Mouse (Mus musculus): ENCODE results near the gene Clns1a.

Clns1a gene

GRCm38 (mm10) chr7:97696506-97697254 lies at the start of gene Clns1a:
Gene Clns1a (plus strand): TSS chr7:97696634.
- DNase-seq (ENCODE audit: low read depth, low spot score) = peak; percentile 87

DNA sequence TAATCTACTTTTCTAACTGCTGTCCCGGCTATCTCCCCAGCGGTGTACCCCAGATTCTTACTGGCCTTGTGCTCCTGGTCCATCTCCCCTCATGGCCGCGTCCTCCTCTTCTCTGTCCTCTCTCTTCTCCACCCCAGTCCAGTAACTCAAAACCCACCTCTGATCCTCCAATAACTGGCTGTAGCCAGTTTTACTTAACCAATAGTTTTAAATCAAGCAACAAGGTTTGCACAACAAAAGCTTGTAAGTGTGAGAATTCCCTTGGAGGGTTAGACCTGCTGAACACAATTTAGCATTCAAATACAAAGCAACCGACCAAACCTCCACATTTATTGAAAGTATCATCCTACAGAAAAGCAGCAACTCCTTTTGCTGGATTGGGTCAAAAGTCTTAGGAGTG lies 48.8 kb upstream of the Clns1a start:
- DNase-seq (ENCODE audit: low read depth, low spot score) = no peak

DNA sequence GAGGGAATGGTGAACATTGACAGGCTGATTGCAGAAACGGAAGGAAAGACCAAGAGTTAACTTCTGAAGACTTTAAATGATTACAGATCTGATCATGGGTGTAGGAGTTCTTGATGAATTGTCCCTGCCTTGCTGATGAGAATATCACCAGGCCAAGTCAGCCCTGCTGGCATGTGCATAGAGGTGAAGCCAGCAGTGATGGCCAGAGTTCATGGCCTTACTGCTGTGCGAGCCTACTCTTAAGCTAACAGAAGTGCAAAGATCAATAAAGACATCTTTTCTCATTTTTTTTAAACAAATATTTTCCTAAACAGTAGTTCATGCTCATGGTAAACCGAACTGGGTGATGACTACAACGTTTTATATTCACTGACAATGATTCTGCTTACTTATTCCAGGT lies 45.7 kb upstream of the Clns1a start:
- DNase-seq (ENCODE audit: low read depth, low spot score) = no peak

- DNase-seq (ENCODE audit: low read depth, low spot score) = no peak
These were observed 40.3 kb upstream of the Clns1a start for GRCm38 (mm10) chr7:97656144-97656543.

- DNase-seq (ENCODE audit: low read depth, low spot score) = no peak
These were observed 34.8 kb upstream of the Clns1a start for GRCm38 (mm10) chr7:97661634-97662033.

DNA sequence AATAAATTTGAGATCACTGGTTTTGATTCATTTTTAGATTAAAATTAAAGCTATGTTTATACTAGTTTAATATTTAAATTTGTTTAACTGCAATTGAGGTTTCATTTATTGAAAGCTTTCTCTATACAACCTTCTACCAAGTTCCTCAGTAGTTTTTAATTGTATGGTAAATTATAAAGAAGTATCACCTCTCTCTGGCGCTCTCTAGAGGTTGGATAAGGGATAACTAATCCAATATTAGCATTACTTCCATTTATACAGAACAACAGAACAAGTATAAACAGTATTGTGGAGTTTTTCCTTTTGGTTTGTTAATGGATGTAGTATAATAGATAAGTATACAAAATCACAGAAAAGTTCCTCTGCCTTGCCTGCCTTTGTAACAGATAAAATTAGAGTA lies 17.2 kb upstream of the Clns1a start:
- peak; percentile 6 for DNase-seq (ENCODE audit: low read depth, low spot score)

DNA sequence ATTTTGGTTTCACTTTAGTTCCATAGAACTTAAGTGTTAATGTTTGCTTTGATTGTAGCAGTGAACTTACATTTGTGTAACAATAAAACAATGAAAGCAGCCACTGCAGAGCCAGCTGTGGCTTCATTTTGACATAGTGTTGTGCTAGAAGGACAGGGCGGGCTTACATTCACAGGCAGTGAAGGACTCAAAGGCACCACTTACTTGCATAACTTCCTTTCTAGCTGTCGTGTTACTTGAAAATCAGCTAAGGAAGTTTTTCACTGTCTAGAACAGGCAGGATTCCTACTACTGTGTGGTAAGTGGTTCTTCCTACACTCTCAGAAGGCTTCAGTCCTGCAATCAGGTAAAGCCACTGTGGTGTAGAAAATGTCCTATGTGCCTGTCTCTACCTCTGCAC lies 8.6 kb upstream of the Clns1a start:
- DNase-seq (ENCODE audit: low read depth, low spot score) = no peak

DNA sequence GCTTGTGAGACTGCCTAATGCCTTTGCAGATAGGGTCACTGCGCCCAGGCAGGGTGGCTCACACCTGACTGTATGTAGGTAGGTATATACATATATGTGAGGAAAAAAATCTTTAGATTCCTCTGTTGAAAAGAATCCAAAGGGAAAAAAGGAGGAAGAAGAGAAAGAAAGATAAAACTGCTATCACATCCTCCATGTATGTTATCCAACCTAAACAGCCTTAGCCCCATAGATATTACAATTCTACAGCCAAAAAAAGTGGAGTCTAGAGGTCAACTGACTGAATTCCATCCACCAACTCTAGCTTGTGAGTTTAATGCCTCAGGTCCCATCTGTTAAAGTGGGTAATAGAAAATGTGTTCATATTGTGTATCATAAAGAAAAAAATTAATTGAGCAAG lies 993 bp upstream of the Clns1a start:
- DNase-seq (ENCODE audit: low read depth, low spot score) = no peak

GRCm38 (mm10) chr7:97696133-97696505 lies 315 bp upstream of the Clns1a start:
- no peak for DNase-seq (ENCODE audit: low read depth, low spot score)

DNA sequence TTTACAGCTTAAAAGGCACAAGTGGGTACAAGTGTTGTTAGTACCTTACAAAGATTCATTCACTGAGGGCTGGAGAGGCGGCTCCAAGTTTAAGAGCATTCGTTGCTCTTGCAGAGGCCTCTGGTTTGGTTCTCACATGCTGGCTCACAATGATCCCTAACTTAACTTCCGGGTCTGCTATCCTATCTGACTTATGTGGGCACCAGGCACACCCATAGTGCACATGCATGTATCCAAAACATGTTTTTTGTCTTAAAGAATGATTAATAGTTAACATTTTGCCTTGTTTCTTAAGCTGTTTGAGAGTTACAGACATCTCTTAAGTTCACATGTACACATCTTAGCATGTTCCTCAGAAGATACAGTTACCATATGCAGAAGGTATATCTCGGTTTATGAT lies 3.7 kb downstream of the Clns1a start:
- no peak for DNase-seq (ENCODE audit: low read depth, low spot score)

GRCm38 (mm10) chr7:97701106-97701505 lies 4.7 kb downstream of the Clns1a start:
- DNase-seq (ENCODE audit: low read depth, low spot score) = no peak

DNA sequence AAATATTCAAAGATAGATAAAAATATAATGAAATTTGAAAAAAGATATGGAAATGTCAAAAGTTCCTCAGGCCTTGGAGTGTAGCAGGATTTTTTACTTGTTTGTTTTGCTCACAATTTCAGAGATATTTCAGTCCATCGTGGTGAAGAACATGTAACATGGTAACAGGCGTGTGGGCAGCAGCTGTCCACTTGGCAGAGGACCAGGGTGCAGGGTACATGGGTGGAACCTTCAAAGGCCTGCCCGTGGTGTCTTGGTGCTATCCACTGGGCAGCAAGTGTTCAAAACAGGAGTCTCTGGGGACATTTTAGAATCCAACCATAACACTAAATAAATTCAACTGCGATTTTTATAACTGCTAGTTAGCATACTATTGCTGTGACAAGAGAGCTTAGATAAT lies 10.7 kb downstream of the Clns1a start:
- no peak for DNase-seq (ENCODE audit: low read depth, low spot score)

DNA sequence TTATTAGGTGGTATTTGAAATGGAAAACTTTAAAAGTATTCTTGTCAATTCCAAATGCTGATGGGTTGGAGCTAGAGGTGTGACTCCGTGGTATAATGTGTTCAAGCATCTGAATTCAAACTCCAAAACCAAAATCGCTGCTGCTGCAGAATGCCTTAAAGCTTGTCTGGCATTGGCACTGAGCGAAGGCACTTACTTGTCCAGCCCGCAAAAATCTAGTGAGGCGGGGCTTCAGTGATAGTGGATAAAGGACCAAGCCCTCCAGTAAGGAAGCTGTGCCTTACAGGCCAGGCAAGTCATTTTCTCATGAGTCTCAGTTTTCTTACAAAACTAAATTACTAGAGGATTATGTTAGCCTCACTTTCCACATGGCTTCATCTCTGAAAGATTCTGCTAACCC lies 11.4 kb downstream of the Clns1a start:
- DNase-seq (ENCODE audit: low read depth, low spot score) = no peak

DNA sequence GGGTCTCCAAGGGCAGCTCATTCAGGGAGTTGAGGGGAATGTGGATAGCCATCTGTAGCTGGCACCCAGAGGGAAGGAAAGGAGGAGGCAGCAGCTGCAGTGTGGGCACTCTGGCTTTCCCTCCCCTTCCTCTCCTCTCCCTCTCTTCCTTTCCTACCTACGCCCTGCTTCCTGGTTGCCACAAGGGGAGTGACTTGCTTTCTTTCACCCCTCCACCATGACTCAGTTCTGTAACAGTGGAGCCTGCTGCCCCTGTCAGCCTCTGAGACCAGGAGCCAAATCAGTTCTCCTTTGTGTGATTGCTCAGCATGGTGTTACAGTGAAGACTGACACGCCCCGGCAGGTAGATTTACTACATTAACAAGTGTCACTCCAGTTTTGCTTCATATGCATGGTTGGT lies 12.8 kb downstream of the Clns1a start:
- DNase-seq (ENCODE audit: low read depth, low spot score) = no peak

DNA sequence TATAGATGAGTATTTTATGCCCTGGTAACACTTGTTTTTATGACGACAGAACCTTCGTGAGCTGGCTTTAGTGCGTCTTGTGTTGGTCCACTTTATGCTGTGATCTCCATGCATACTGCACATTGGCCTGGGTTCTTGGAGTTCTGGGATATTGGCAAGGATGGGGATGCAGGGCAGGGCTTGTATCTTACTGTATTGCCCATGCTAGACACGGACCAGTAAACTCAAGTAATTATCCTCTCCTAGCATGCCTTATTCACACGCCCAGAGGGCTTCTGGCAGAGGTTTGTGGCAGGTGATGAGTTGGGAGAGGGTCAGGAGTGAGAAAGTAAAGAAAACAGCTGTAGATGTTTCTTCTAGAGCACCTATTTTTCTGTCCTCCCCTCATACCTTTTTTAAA lies 18.2 kb downstream of the Clns1a start:
- no peak for DNase-seq (ENCODE audit: low read depth, low spot score)

- no peak for DNase-seq (ENCODE audit: low read depth, low spot score)
These were observed 20.9 kb downstream of the Clns1a start for GRCm38 (mm10) chr7:97717326-97717725.

DNA sequence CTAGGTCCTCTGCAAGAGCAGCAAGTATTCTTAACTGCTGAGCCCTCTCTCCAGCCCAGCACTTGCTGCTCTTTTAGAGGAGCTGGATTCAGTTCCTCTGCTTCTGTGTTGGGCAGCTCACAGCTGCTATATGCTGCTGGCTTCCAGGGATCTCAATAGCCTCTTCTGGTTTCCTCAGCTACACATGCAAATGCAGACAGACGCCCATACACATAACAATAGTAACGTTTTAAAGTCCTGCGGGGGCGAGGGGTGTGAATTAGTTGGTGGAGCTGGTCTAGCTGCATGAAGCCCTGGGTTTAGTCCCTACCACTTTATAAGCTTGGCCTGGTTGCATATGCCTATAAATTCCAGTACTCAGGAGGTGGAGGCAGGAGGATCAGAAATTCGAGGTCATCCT lies 22.6 kb downstream of the Clns1a start:
- DNase-seq (ENCODE audit: low read depth, low spot score) = no peak

GRCm38 (mm10) chr7:97720109-97720508 lies 23.7 kb downstream of the Clns1a start:
- DNase-seq (ENCODE audit: low read depth, low spot score) = no peak

DNA sequence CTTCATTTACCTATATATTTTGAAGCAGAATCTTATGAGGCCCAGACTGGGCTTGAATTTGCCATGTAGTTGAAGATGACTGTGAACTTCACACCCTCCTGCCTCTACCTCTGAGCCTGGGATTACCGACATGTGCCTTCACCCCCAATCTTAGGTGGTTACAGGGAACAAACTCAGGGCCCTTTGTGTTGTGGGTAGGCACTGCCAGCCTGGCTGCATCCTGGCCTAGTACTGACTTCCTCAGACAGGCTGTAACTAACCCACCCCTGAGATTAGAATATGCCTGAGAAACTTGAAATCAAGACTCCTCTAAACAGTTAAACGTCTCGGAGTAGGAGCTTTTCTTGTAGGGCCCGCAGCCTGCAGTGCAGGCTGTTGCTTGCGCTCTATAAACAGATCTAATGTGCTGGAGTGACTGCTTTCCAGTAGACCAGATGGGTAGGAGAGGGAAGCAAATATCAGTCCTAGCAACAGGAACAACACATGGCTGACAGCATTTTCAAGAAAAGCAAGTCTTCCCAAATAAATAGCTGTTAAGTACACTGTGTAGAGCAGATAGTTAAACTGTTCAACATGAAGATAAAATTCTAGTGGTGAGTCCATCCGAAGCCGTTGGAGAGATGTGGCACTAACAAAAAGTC lies 26.0 kb downstream of the Clns1a start:
- DNase-seq (ENCODE audit: low read depth, low spot score) = no peak

- DNase-seq (ENCODE audit: low read depth, low spot score) = no peak
These were observed 27.5 kb downstream of the Clns1a start for GRCm38 (mm10) chr7:97723646-97724538.

- no peak for DNase-seq (ENCODE audit: low read depth, low spot score)
These were observed 29.0 kb downstream of the Clns1a start for GRCm38 (mm10) chr7:97725401-97725800.

- DNase-seq (ENCODE audit: low read depth, low spot score) = no peak
These were observed 29.6 kb downstream of the Clns1a start for GRCm38 (mm10) chr7:97726080-97726479.

GRCm38 (mm10) chr7:97726778-97727177 lies 30.3 kb downstream of the Clns1a start:
- DNase-seq (ENCODE audit: low read depth, low spot score) = no peak

All from retina, adult 2 months (tissue).